Mouse (Mus musculus) layer of hippocampus, postnatal 10 days (tissue): ENCODE data around the gene March5. TPM values are rescaled to one million over a fixed set of nuclear protein-coding genes. Genes with fewer than 3 reads are reported as not detected.
A peak's percentile ranks its signal among the peaks of the same experiment; 100 is the strongest.

Experiments used
- DNase-seq, 2 experiments: peaks; one replicate each; pipeline ENCODE4 v3.0.0; 2021; ENCODE audit warnings: low spot score in 2 of 2
- total RNA-seq, 2 experiments: library from RNA; stranded (reverse); gene quantifications; 2 replicates each; pipeline ENCODE4 v1.2.3; 2021

Gene March5
- total RNA-seq, 2 experiments from 2014 or later, result 93.2 to 94.8 TPM

DNA sequence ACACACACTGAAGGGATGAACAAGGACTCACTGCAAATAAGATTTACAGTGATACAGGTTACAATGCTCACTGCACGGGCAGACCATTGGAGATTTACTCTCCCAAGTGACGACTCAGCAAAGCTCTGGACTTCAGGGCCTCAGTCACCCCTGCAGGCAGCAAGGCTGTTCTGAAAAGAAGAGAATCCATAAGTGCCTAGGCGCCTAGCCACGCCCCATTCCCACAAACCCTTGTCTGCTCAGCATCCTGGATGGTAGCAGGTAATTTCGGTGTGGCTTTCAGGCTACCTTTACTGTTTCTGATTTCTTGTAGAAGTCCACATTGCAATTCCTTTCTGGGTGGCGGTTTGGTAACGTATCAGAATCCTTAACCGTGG, 56.2 kb downstream of the March5 start:
- DNase-seq, result no peak

DNA sequence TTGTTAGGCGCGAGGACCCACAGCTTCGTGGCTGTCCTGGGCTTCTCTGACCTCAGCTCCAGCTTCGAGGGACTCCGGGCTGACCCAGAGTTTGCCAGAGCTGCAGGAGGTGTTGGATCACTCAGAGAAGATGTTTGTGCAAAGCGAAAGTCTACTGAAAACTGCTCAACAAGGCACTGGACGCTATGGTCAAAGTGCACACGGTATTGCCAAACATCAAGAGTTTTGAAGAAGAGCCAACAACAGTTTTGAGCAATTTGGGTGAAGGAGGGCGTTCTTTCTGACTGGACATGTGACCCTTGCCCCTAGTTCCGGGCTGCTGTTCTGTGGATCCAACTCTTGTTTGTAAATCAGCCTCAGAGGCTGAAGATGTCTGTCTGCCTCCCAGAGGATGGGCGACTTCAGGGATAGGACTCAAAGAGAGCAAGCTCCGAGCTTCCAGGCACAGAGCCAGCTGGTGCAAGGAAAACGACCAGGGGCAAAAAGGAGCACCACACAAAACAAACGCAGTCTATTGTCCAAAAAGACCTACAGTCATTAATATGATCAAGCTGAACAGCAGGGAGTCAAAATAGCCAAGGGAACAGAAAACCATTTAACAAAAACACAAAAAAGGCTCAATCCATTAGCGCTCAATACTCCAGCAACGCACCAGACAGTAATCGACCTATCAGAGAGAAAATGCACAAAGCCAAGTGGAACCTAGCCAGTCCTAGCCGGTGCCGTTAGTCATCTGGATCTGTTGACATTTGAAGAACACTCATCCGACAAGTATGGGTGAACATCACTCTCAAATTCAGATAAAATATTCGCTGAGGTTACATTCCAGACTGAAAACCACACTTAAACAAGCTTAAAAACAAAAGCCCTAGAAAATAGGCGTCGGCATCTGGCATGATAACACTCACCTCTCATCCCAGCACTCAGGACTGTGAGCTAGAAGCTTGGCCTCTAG, 56.9 kb downstream of the March5 start:
- DNase-seq, result peak; percentile 55 to 63

DNA sequence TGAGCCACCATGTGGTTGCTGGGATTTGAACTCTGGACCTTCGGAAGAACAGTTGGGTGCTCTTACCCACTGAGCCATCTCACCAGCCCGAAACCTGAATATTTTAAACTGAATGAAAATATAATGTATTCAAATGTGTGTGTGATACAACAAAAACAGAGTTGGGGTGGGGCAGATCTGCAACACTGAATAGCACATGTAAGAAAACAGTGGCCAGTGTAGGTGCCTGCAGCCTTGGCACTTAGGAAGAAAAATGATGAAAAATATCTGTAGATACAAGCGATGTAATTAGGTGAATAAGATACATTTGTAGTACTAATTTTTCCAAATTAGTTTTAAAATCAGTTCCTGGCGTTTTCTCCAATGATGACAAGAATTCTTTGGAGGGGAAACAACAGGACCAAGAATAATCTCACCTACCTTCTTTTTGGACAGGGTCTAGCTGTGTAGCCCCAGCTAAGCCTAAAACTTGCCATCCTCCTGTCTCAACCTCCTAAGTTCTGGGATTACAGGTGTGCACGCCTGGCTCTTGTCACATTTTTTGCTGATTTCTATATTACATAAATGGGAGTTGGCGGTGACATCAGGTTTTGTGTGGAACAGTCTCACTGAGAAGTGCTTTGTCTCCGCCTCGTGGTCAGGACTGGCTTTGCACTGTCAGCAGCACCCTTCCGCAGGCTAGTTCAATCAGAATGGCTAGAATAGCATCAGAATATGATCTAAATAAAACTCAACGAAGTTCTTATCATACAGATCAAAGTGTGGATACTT, 58.2 kb downstream of the March5 start:
- DNase-seq, result peak; percentile 99

DNA sequence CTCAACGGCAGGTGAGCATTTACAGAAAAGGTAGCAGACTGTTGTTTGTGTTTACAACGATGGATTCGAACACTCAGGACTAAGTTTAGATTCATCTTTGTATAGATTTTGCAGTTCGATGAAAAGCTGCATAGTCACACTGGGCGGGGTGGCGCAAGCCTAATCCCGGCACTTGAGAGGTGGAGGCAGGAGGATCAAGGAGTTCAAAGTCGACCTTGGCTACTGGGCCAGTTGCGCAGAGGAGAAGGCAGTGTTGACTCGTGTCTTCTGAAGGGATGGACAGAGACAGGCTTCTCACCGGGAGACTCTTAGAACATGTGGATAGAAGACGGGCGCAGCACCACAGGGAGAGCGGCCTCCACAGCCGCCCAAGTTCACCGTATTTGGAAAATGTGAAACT, 61.8 kb downstream of the March5 start:
- DNase-seq, result no peak

Other genes with a start within 250 kb of the March5 start
- gene Cpeb3, start 1.1 kb downstream of the March5 start, total RNA-seq, result 10 to 100 TPM; 48.9 to 49.8 TPM
- 10 to 100 TPM; 54.6 to 57.8 TPM for gene Ide, start 130.3 kb downstream of the March5 start, total RNA-seq
- 1 to 10 TPM; 4.5 to 5.1 TPM for gene Kif11, start 168.9 kb downstream of the March5 start, total RNA-seq
- gene Hhex, start 227.3 kb downstream of the March5 start, total RNA-seq, result 1 to 10 TPM; 2.3 to 3.5 TPM